Mouse (Mus musculus) Patski (cell line): Measurements from ENCODE around the gene Ola1. TPM values are rescaled to one million over a fixed set of nuclear protein-coding genes. Genes with fewer than 3 reads are reported as not detected.
A peak's percentile ranks its signal among the peaks of the same experiment; 100 is the strongest.

ENCODE experiments used
- ATAC-seq: fragments of 100-300 bp; one replicate; pipeline ENCODE4 v1.8.0; 2021
- CTCF ChIA-PET: fragments of 350-600 bp; sonication (Branson Sonifier 250); formaldehyde crosslinking; loops from one replicate; lab custom pipeline; 2022; ENCODE audit warnings: inconsistent platforms; lab: Charles Lee
- POLR2A ChIA-PET: fragments of 350-600 bp; sonication (Branson Sonifier 250); formaldehyde crosslinking; loops from one replicate; lab custom pipeline; 2022; ENCODE audit warnings: antibody characterized with exemption, inconsistent platforms; lab: Charles Lee
- DNase-seq: peaks from one replicate; pipeline ENCODE4 v3.0.0-alpha.2; 2011; ENCODE audit warnings: low read depth, low spot score
- H3K27me3 ChIP-seq: fragments of 371-371 bp; one replicate; pipeline ENCODE4 v1.5.1; 2021
- CTCF ChIP-seq: fragments of 100-300 bp; IDR thresholded peaks from one replicate; pipeline ENCODE4 v1.5.1; 2021
- in situ Hi-C: fragments of 300-500 bp; cut with MboI; formaldehyde crosslinking; loops from 3 replicates; pipeline ENCODE4 v1.11.1; 2018; ENCODE audit warnings: low pct_unique_long_range_greater_than_20kb, mixed read lengths
- polyA plus RNA-seq: library from polyadenylated mRNA; unstranded; gene quantifications from one replicate; pipeline ENCODE4 v1.2.3, GENCODE M21; 2021

Gene Ola1
- polyA plus RNA-seq, 1 experiment from 2014 or later: 106 TPM

- CTCF ChIA-PET: no interaction called here
- no peak for ATAC-seq
- POLR2A ChIA-PET: no interaction called here
- no peak for DNase-seq
- TF ChIP-seq CTCF: no peak
- in situ Hi-C loops: loop anchor here (5.0 kb wide), 1 partner anchor 552 kb away; no protein-coding TSS in a partner anchor
- no peaks in the 10 kb centered on the region for H3K27me3 ChIP-seq
Measured at GRCm38 (mm10) chr2:73069223-73069825, 149.4 kb downstream of the Ola1 start.

- in situ Hi-C loops: loop anchor here (5.0 kb wide), 1 partner anchor 549 kb away; no protein-coding TSS in a partner anchor
- no peak for TF ChIP-seq CTCF
- H3K27me3 ChIP-seq: no peaks in the 10 kb centered on the region
- CTCF ChIA-PET: no interaction called here
- ATAC-seq (no peak), DNase-seq (no peak)
- POLR2A ChIA-PET: interaction anchor here (0.5 kb wide), 1 partner anchor 731 kb away, joined by 4 read pairs; no protein-coding TSS in a partner anchor
Measured at GRCm38 (mm10) chr2:73066307-73067167, 152.2 kb downstream of the Ola1 start.

- ATAC-seq: no peak
- in situ Hi-C loops: no loop called here
- ChIA-PET POLR2A (no interaction called here), CTCF (no interaction called here)
- no peak for DNase-seq
- H3K27me3 ChIP-seq: no peaks in the 10 kb centered on the region
- no peak for TF ChIP-seq CTCF
Measured at GRCm38 (mm10) chr2:73063911-73064619, 154.7 kb downstream of the Ola1 start.

- POLR2A ChIA-PET: no interaction called here
- no peak for DNase-seq
- no peaks in the 10 kb centered on the region for H3K27me3 ChIP-seq
- ATAC-seq: no peak
- in situ Hi-C loops: no loop called here
- TF ChIP-seq CTCF: no peak
- CTCF ChIA-PET: interaction anchor here (1.0 to 1.1 kb wide), 2 partner anchors 15 to 65 kb away, joined by 3 read pairs; no protein-coding TSS in a partner anchor
Measured at GRCm38 (mm10) chr2:73060259-73060585, 158.5 kb downstream of the Ola1 start.

GRCm38 (mm10) chr2:73059550-73060258 is 159.0 kb downstream of the Ola1 start:
- POLR2A ChIA-PET: no interaction called here
- H3K27me3 ChIP-seq: no peaks in the 10 kb centered on the region
- CTCF ChIA-PET: interaction anchor here (0.8 to 1.1 kb wide), 3 partner anchors 13 to 64 kb away, joined by 3 to 5 read pairs (median 3); no protein-coding TSS in a partner anchor
- DNase-seq (no peak), ATAC-seq (no peak)
- in situ Hi-C loops: no loop called here
- peak; percentile 31 for TF ChIP-seq CTCF

GRCm38 (mm10) chr2:73058344-73058743 is 160.4 kb downstream of the Ola1 start:
- in situ Hi-C loops: no loop called here
- POLR2A ChIA-PET: no interaction called here
- ATAC-seq (no peak), DNase-seq (no peak)
- CTCF ChIA-PET: no interaction called here
- no peak for TF ChIP-seq CTCF
- no peaks in the 10 kb centered on the region for H3K27me3 ChIP-seq

GRCm38 (mm10) chr2:73057589-73057988 is 161.1 kb downstream of the Ola1 start:
- TF ChIP-seq CTCF: no peak
- CTCF ChIA-PET: no interaction called here
- ATAC-seq (no peak), DNase-seq (no peak)
- no peaks in the 10 kb centered on the region for H3K27me3 ChIP-seq
- POLR2A ChIA-PET: interaction anchor here (0.7 kb wide), 1 partner anchor 45 kb away, joined by 3 read pairs; no protein-coding TSS in a partner anchor
- in situ Hi-C loops: no loop called here

- no peak for ATAC-seq
- POLR2A ChIA-PET: no interaction called here
- no peaks in the 10 kb centered on the region for H3K27me3 ChIP-seq
- CTCF ChIA-PET: no interaction called here
- TF ChIP-seq CTCF: no peak
- DNase-seq: no peak
- in situ Hi-C loops: no loop called here
Measured at GRCm38 (mm10) chr2:73056090-73056956, 162.4 kb downstream of the Ola1 start.

GRCm38 (mm10) chr2:73053791-73054490 is 164.8 kb downstream of the Ola1 start:
- CTCF ChIA-PET: no interaction called here

More at GRCm38 (mm10) chr2:73053791-73054490, 164.8 kb downstream of the Ola1 start:
- in situ Hi-C loops: no loop called here
- ATAC-seq (no peak), DNase-seq (no peak)
- POLR2A ChIA-PET: no interaction called here
- H3K27me3 ChIP-seq: no peaks in the 10 kb centered on the region
- TF ChIP-seq CTCF: no peak
